Mouse (Mus musculus): Measurements from ENCODE around the gene Adgrg1. TPM values are rescaled to one million over a fixed set of nuclear protein-coding genes. Genes with fewer than 3 reads are reported as not detected.

Adgrg1 gene
- total RNA-seq, 2 experiments from 2014 or later: 19.8 to 24.3 TPM

GRCm38 (mm10) chr8:94976651-94977417 lies 2.3 kb downstream of the Adgrg1 start:
- no peak for DNase-seq (ENCODE audit: low spot score)

DNA sequence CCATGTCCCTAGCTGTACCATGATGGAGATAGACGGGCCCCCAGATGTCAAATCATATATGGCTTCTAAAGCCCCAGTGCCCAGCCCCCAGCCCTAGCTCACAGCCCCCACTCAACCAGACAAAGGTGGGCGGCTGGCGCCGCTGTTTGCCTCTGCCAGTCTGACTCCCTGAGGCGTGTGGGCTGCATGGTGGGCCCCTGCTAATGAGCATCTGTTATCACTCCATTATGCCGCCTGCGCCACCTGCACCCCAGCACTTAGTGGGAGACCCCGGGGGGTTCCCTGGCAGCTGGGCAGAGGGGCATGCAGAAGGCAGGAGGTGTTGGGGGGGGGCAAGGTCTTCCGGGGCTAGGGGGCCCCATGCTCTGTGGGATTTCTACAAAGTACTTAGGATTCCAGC lies 3.6 kb downstream of the Adgrg1 start:
- no peak for DNase-seq (ENCODE audit: low spot score)

DNA sequence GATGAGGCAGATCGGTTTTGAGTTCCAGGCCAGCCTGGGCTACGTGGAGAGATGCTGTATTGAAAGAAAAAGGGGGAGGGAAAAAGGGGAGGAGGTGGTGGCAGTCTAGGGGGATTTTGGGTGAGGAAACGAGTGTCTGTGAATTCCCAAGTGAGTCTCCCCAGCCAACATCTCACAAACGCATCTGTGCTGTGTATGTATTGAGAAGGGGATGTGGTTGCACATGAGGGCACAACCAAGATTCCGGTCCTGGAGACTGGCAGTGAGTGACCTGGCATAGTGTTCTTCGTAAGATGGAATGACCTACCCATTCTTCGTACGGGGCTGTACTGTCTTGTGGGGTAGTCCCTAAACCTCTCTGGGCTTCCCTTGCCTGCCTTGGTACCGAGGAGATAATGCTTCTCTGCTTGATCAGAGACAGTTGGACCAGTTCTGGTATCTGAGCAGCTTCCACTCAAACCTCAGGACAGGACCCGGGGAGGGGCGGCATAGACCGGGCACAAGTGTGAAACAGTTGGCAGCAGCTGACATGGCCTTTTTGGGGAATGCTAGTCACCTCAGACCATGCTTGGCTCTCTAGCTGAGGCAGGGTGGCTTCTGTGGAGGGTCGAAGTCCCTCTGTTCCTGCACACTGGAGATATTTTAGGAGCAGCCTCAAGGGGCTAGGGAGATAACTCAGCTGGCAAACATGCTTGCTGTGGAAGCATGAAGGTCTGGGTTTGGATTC lies 4.2 kb downstream of the Adgrg1 start:
- DNase-seq (ENCODE audit: low spot score): no peak

DNA sequence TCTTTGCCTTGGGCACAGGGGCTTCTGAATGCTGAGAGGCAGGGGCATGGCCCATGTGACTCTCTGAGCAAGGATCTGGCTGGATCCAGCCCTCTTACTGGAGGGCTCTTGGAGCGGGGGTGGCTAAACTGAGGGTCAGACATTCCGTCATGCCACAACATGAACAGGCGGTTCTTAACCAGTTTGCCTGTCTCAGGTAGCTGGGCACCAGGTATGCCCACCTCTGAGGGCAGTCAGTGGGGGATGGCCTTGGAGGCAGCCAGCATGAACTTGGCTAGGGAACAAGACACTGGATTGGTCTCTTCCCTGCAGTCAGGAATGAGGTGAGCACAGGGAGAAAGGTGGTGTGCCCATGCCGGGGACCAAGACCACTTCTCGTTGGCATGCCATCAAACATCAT lies 5.6 kb downstream of the Adgrg1 start:
- DNase-seq (ENCODE audit: low spot score): no peak

GRCm38 (mm10) chr8:94980976-94981375 lies 6.4 kb downstream of the Adgrg1 start:
- no peak for DNase-seq (ENCODE audit: low spot score)

DNA sequence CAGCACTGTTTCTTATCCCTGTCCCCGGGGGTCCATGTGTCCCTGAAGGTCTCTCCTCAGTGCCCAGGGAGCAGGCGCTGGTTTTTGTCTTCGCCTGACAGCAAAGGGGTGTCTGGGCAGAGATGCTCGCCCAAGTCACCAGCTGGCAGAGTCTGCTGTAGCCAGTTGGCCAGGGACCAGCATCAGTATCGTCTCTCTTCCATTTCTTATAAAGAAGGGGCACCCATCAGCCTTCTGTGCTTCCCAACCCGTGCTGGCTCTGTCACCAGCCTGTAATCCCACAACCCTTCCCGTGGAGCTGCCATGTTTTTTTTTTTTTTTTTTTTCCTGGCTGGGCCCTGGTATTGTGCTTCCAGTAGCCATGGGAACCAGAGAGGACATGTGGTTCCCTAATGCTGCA lies 7.3 kb downstream of the Adgrg1 start:
- DNase-seq (ENCODE audit: low spot score): no peak

- DNase-seq (ENCODE audit: low spot score): no peak
Measured at GRCm38 (mm10) chr8:94983146-94983545, 8.6 kb downstream of the Adgrg1 start.

- peak; percentile 26 for DNase-seq (ENCODE audit: low spot score)
Measured at GRCm38 (mm10) chr8:94983881-94984516, 9.4 kb downstream of the Adgrg1 start.

DNA sequence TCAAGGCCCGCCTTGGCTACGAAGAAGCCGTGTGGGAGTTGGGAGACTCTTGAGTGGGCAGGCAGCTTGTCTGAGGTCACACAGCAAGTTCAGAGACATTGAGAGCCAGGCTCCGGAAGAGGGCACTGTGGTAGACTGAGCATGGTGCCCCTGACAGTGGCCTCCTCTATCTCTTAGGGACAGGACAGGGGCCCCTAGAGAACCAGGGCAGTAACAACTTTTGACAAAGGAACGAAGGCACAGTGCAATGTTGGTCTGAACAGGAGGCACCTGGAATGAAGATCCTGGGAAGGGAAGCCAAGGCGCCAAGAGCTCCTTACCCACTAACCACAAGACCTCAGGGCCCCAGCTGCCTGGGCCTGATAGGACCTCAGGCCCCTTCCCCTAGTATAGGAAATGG lies 10.5 kb downstream of the Adgrg1 start:
- DNase-seq (ENCODE audit: low spot score): no peak

DNA sequence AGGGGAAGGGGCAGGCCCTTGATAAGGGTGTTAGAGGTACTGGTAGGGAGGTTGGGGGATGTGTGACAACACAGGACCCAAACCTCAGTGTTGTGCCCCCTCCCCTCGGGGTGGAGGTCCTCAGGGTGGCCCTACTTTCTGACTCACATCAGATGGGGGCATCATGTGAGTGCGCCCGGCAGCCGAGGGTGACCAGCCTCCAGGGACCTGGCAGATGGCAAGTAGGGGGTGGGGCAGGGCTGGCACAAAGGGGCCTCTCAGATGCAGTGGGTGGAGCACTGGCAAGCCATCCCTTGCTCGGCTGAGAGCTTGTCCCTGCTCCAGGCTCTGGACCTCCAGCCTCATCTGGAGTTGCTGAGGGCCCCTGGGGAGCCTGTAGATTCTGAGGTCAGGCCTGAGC lies 12.1 kb downstream of the Adgrg1 start:
- DNase-seq (ENCODE audit: low spot score): no peak

GRCm38 (mm10) chr8:94987553-94987952 lies 13.0 kb downstream of the Adgrg1 start:
- DNase-seq (ENCODE audit: low spot score): no peak

- no peak for DNase-seq (ENCODE audit: low spot score)
Measured at GRCm38 (mm10) chr8:94988619-94989018, 14.1 kb downstream of the Adgrg1 start.

DNA sequence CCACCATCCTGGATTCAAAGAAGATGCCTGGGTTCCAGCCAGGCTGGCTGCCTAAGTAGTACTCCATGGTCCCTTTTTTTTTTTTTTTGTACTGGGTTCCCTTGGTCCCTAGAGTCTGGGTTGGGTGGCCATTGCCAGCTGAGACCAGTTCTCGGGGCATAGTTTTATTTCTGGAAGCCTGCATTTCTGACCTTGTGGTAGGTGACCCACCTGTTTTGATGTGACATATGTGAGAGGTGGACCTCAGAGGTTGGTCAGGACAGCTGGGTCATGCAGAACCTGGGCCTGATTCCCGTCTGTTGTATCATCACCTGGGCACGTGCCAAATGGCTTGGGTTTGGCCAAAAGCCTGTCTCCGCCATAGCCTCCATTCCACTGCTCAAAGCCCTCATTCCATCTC lies 15.2 kb downstream of the Adgrg1 start:
- no peak for DNase-seq (ENCODE audit: low spot score)

- no peak for DNase-seq (ENCODE audit: low spot score)
Measured at GRCm38 (mm10) chr8:94990598-94991453, 16.3 kb downstream of the Adgrg1 start.

- DNase-seq (ENCODE audit: low spot score): no peak
Measured at GRCm38 (mm10) chr8:94991454-94991994, 17.0 kb downstream of the Adgrg1 start.

DNA sequence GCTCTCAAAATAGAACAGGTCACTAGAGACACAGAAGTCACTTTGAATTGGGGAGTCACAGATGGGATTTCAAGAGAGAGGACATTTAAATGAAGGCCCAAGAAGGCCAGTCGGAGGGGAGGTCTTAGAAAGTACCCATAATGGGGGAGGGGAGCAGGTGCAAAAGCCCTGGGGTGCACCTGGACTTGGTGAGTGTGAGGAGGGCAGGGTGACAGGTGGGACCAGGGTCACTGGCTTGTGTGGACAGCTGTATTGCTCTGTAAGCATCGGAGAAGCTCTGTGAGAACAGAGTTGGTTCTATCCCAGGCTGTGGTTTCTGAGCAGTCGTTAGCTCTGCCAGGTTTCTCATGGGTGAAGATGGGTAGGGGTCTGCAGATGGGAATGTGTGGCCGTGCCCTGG lies 17.5 kb downstream of the Adgrg1 start:
- DNase-seq (ENCODE audit: low spot score): no peak

DNA sequence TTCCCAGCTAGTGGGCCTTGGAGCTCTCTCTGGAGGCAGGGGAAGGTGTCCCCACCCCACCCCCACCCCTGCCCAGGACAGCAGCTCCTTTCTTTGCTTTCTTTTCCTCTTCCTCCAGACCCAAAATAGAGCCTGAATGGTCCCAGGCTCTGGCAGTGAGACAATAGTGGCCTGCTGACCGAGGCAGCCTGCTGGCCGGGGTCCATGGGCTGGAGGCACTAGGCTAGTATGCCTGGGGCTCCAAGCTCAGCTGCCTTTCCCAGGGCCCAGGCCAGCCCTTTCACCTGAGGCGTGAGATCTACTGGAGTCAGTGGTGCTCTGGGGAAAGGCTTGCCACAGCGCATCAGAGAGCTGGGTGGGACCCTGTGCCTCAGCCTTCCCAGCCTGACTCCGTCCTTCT lies 18.0 kb downstream of the Adgrg1 start:
- no peak for DNase-seq (ENCODE audit: low spot score)

- DNase-seq (ENCODE audit: low spot score): no peak
Measured at GRCm38 (mm10) chr8:94992996-94993724, 18.6 kb downstream of the Adgrg1 start.

DNA sequence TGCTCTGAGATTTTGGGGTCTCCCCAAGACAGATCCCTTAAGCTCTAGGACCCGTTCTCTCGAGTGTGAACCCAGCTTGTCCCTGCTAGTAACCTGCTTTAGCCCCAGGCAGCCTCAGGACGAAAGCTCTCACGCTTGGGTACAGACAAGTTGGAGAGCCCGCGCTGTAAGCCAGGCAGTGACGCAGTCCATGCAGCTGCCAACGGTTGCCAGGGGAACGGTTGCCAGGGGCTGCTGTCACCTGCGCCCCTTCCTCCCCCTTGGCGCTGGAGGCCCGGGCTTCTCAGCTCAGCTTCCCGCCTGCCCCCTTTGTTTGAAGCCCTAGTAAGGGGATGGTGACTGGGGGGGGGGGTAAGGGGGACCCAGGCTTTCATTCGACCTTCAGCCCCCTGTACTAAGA lies 19.5 kb downstream of the Adgrg1 start:
- DNase-seq (ENCODE audit: low spot score): no peak

GRCm38 (mm10) chr8:94994510-94994909 lies 20.0 kb downstream of the Adgrg1 start:
- DNase-seq (ENCODE audit: low spot score): no peak

Data from gastrocnemius, adult 18-20 months (tissue).